ENCODE assay signal across 8 mouse cellular contexts in the genomic region with DNA sequence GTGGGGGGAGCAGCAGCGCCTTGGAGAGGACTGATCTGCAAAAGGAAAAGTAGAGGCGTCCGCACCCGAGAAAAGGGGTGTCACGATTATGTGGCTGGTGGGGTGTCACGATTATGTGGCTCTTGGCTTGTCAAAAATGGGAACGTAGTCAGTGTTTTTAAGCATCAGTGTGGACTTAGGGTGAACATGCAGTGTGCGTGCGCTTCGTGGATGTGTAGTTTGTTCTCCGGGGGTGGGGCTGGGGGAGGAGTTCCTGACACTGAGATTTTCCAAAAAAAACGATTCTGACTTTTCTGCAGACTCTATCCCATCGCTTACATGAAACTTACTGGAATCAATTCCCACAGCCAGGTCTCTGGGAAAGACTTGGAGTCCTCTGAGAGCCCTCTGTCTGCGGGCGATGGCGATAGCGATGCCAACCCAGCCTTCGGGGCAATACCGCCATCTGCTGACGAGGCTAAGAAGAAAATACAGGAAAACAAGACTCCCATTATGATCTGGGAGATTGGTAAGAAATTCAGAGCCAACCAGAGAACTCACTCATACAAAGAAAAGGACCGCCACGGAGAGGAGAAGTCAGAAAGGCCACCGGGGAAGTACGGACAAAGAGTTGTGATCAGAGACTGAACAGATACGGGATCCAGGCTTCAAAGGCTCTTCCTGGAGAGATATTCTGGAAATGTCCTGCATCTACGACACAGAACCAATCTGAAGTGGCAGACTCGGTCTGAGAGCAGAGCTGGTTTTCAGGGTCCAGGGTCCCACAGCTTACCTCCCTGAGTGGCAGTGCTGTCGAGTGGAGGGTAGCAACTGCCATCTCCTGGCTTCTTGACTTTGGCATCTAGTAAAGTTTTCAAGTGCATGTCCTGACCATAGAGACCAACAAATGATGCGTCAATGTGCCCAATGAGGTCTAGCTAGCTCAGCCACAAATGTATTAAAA. TPM values are rescaled to one million over a fixed set of nuclear protein-coding genes. Genes with fewer than 3 reads are reported as not detected.
DNase-seq lines count a peak whose midpoint lies in the region; ATAC-seq and TF ChIP-seq lines count a peak whose summit lies in the region.

No protein-coding gene starts in this region.

- H3K4me3 ChIP-seq in C2C12 (ENCODE audit: insufficient read depth, poor library complexity, severe bottlenecking), result no peak overlapping the region
- H3K4me3 ChIP-seq in embryonic fibroblast, embryonic 13.5 days (ENCODE audit: insufficient read depth, low read length), result no peak overlapping the region
- peak overlapping the region; percentile 33 for H3K4me3 ChIP-seq in heart, embryonic 10.5 days
- no peak overlapping the region for H3K4me3 ChIP-seq in kidney, embryonic 14.5 days (ENCODE audit: low read length)
- peak overlapping the region; percentile 16; the same call in 1 of the 2 replicates for H3K4me3 ChIP-seq in limb, embryonic 13.5 days
- H3K4me3 ChIP-seq in midbrain, embryonic 15.5 days, result no peak overlapping the region

- TF ChIP-seq CTCF in C2C12 (IDR thresholded peaks at IDR 0.05; ENCODE audit: control insufficient read depth, insufficient read depth, insufficient read length), result peak; percentile 34
- TF ChIP-seq CTCF in embryonic fibroblast, embryonic 13.5 days (IDR thresholded peaks at IDR 0.05; ENCODE audit: borderline replicate concordance, insufficient read depth, low read length), result peak; percentile 81

- TF ChIP-seq POLR2A in embryonic fibroblast, embryonic 13.5 days (IDR thresholded peaks at IDR 0.05; ENCODE audit: low read depth, low read length), result no peak

- H3K9ac ChIP-seq in kidney, embryonic 14.5 days (ENCODE audit: low read depth, low read length), result no peak overlapping the region
- no peak overlapping the region for H3K9ac ChIP-seq in limb, embryonic 13.5 days
- H3K9ac ChIP-seq in midbrain, embryonic 15.5 days, result no peak overlapping the region; the same call in 1 of the 2 replicates

- 32% methylated on average over 29 of the region's 29 CpGs for WGBS in heart, embryonic 10.5 days
- 41% methylated on average over 29 of the region's 29 CpGs for WGBS in kidney, embryonic 14.5 days
- 34% methylated on average over 29 of the region's 29 CpGs for WGBS in limb, embryonic 13.5 days
- 34% methylated on average over 29 of the region's 29 CpGs for WGBS in midbrain, embryonic 15.5 days

- no peaks in the 10 kb centered on the region for H3K4me1 ChIP-seq in embryonic fibroblast, embryonic 13.5 days (ENCODE audit: control insufficient read depth, insufficient read depth, low read length)
- peaks cover 38% of the 10 kb centered on the region for H3K4me1 ChIP-seq in heart, embryonic 10.5 days
- H3K4me1 ChIP-seq in kidney, embryonic 14.5 days (ENCODE audit: control insufficient read depth, insufficient read depth, low read length), result no peaks in the 10 kb centered on the region
- H3K4me1 ChIP-seq in limb, embryonic 13.5 days, result peaks cover 4% of the 10 kb centered on the region; the same call in 1 of the 2 replicates
- H3K4me1 ChIP-seq in midbrain, embryonic 15.5 days, result peaks cover 6% of the 10 kb centered on the region

- peak; percentile 81 for ATAC-seq in kidney, embryonic 14.5 days (ENCODE audit: low FRiP score, low TSS enrichment)
- peak; percentile 64 for ATAC-seq in limb, embryonic 13.5 days (ENCODE audit: low FRiP score, low read depth)
- ATAC-seq in midbrain, embryonic 15.5 days (replicated peaks), result peak; percentile 79

- no peak overlapping the region for H3ac ChIP-seq in C2C12 (ENCODE audit: control insufficient read depth, insufficient read length, low read depth)

- H3K4me2 ChIP-seq in kidney, embryonic 14.5 days (replicated peaks; ENCODE audit: low read depth, low read length), result peak overlapping the region; percentile 15; the same call in 1 of the 2 replicates
- H3K4me2 ChIP-seq in limb, embryonic 13.5 days (replicated peaks), result peak overlapping the region; percentile 47
- peak overlapping the region; percentile 42 for H3K4me2 ChIP-seq in midbrain, embryonic 15.5 days

- peak; percentile 87 for DNase-seq in brain, adult 2 months (ENCODE audit: low read depth, low spot score)
- DNase-seq in heart, embryonic 10.5 days (ENCODE audit: low spot score), result peak; percentile 90
- DNase-seq in spleen, postnatal 14 days (ENCODE audit: low spot score in 2 of 2), result peak; percentile 17 to 47

- H3K36me3 ChIP-seq in C2C12 (ENCODE audit: control insufficient read depth, insufficient read depth), result no peaks in the 10 kb centered on the region
- no peaks in the 10 kb centered on the region for H3K36me3 ChIP-seq in heart, embryonic 10.5 days
- no peaks in the 10 kb centered on the region for H3K36me3 ChIP-seq in kidney, embryonic 14.5 days (ENCODE audit: control insufficient read depth, insufficient read depth, low read length)
- H3K36me3 ChIP-seq in limb, embryonic 13.5 days, result no peaks in the 10 kb centered on the region
- no peaks in the 10 kb centered on the region for H3K36me3 ChIP-seq in midbrain, embryonic 15.5 days (replicated peaks)

- no peak overlapping the region for H3K27ac ChIP-seq in embryonic fibroblast, embryonic 13.5 days (ENCODE audit: insufficient read depth, low read length)
- peak overlapping the region; percentile 79 for H3K27ac ChIP-seq in heart, embryonic 10.5 days
- no peak overlapping the region for H3K27ac ChIP-seq in kidney, embryonic 14.5 days (ENCODE audit: low read depth, low read length)
- no peak overlapping the region for H3K27ac ChIP-seq in limb, embryonic 13.5 days
- no peak overlapping the region for H3K27ac ChIP-seq in midbrain, embryonic 15.5 days

- H3K79me2 ChIP-seq in C2C12 (ENCODE audit: control insufficient read depth, insufficient read depth), result no peaks in the 10 kb centered on the region

- no peaks in the 10 kb centered on the region for H3K9me3 ChIP-seq in heart, embryonic 10.5 days
- H3K9me3 ChIP-seq in kidney, embryonic 14.5 days (ENCODE audit: control insufficient read depth, low read length), result no peaks in the 10 kb centered on the region; the same call in 1 of the 2 replicates
- H3K9me3 ChIP-seq in limb, embryonic 13.5 days, result peaks cover 3% of the 10 kb centered on the region; the same call in 1 of the 2 replicates
- H3K9me3 ChIP-seq in midbrain, embryonic 15.5 days, result no peaks in the 10 kb centered on the region

- no peaks in the 10 kb centered on the region for H3K79me3 ChIP-seq in C2C12 (ENCODE audit: low read depth)

- H3K27me3 ChIP-seq in C2C12 (ENCODE audit: control insufficient read depth, insufficient read depth, insufficient read length), result no peaks in the 10 kb centered on the region
- H3K27me3 ChIP-seq in heart, embryonic 10.5 days (ENCODE audit: insufficient read depth, poor library complexity, severe bottlenecking), result no peaks in the 10 kb centered on the region; the same call in 1 of the 2 replicates
- no peaks in the 10 kb centered on the region for H3K27me3 ChIP-seq in kidney, embryonic 14.5 days (ENCODE audit: control insufficient read depth, insufficient read depth, low read length)
- H3K27me3 ChIP-seq in limb, embryonic 13.5 days, result no peaks in the 10 kb centered on the region
- no peaks in the 10 kb centered on the region for H3K27me3 ChIP-seq in midbrain, embryonic 15.5 days (replicated peaks)

TF ChIP-seq in C2C12, 6 proteins besides CTCF, POLR2A, EP300 and RAD21:
- TF ChIP-seq MYOG (IDR thresholded peaks at IDR 0.05; ENCODE audit: control insufficient read depth, extremely low read depth, insufficient read length) (no peak), MAX (IDR thresholded peaks at IDR 0.05) (no peak), USF1 (IDR thresholded peaks at IDR 0.05; ENCODE audit: low read depth) (no peak), CEBPB (IDR thresholded peaks at IDR 0.05; ENCODE audit: low read depth) (no peak), MYOD1 (IDR thresholded peaks at IDR 0.05; ENCODE audit: control insufficient read depth, insufficient read length, low read depth) (no peak), FOSL1 (IDR thresholded peaks at IDR 0.05; ENCODE audit: insufficient read depth, low read length, poor library complexity, severe bottlenecking) (no peak)

RNA-seq across cellular contexts. Expression of a gene that starts 51.6 kb away (rescaled TPM):
- 17.6 TPM for polyA plus RNA-seq in C2C12 (2012; fragmentation: generic; extraction: Trizol)
- 20.3 and 32.0 TPM in 2 replicates for polyA plus RNA-seq in embryonic fibroblast, embryonic 13.5 days (2011; ENCODE audit: insufficient read length, low read depth, missing spikeins)
- 15.9 and 21.8 TPM in 2 replicates for polyA plus RNA-seq in heart, embryonic 10.5 days (2016; fragmentation: Nextera tagmentation; extraction: Ambion mirVana)
- polyA plus RNA-seq in kidney, embryonic 14.5 days (2014; fragmentation: Nextera tagmentation; extraction: Ambion mirVana), result 22.4 and 29.4 TPM in 2 replicates
- polyA plus RNA-seq in limb, embryonic 13.5 days (2015; fragmentation: Nextera tagmentation; extraction: Ambion mirVana), result 26.1 and 28.4 TPM in 2 replicates
- polyA plus RNA-seq in midbrain, embryonic 15.5 days (2015; fragmentation: Nextera tagmentation; extraction: Ambion mirVana), result 36.1 and 38.6 TPM in 2 replicates

Comparison
In these comparisons a context has a peak if more than half of its experiments do, and no peak if none do; other contexts are left out.
1. H3K4me3 ChIP-seq: peak in heart, embryonic 10.5 days (single experiment) and limb, embryonic 13.5 days (single experiment); none in C2C12 (single experiment), embryonic fibroblast, embryonic 13.5 days (single experiment), kidney, embryonic 14.5 days (single experiment) and midbrain, embryonic 15.5 days (single experiment).
2. DNase-seq: peak in every context shown above with its lines; median percentile 90 in heart, embryonic 10.5 days; 87 in brain, adult 2 months; 32 in spleen, postnatal 14 days.
3. Peak in every context shown above with its lines, with median percentiles within 50 percentile points of each other: ATAC-seq and H3K4me2 ChIP-seq.